Mouse (Mus musculus): ENCODE measurements around the gene Pjvk. TPM values are rescaled to one million over a fixed set of nuclear protein-coding genes. Genes with fewer than 3 reads are reported as not detected.

Pjvk gene
- not detected in 2 replicates for total RNA-seq (2012; rRNA removed)

- peak; percentile 98 for DNase-seq (ENCODE audit: low read depth, low spot score)
- no peak within 1 kb of the TSS for H3K27ac ChIP-seq (ENCODE audit: insufficient read depth, low read depth, low read length, poor library complexity, severe bottlenecking)
- in situ Hi-C loops (cut with MboI; ENCODE audit: low sequenced_read_pairs in 2 of 2, unreplicated experiment in 2 of 2) = no loop called here
- no peaks in the 10 kb centered on the region for H3K4me1 ChIP-seq (ENCODE audit: control insufficient read depth in 2 of 2, insufficient read depth in 2 of 2, low read length in 2 of 2, poor library complexity in 1 of 2)
- TF ChIP-seq HCFC1 (IDR thresholded peaks at IDR 0.05; ENCODE audit: borderline replicate concordance, insufficient read depth, low read length) (peak; percentile 22; the same call in 1 of the 2 replicates), CHD2 (IDR thresholded peaks at IDR 0.05; ENCODE audit: low read depth, low read length) (no peak)
- peak within 1 kb of the TSS; percentile 56 for H3K9ac ChIP-seq (ENCODE audit: insufficient read depth, low read depth, low read length, poor library complexity, severe bottlenecking)
- H3K4me3 ChIP-seq (ENCODE audit: insufficient read depth in 1 of 2, low read depth in 1 of 2, low read length in 2 of 2, poor library complexity in 1 of 2, severe bottlenecking in 1 of 2) = peak within 1 kb of the TSS; percentile 70 to 89
- no peaks in the 10 kb centered on the region for H3K9me3 ChIP-seq (ENCODE audit: control insufficient read depth, insufficient read depth, low read depth, low read length)
- H3K36me3 ChIP-seq (ENCODE audit: control insufficient read depth, insufficient read depth, low read length, poor library complexity, severe bottlenecking) = no peaks in the 10 kb centered on the region
Measured at GRCm38 (mm10) chr2:76647883-76648570, at the start of gene Pjvk, which contains the start of gene Prkra. Gene Pjvk (plus strand): TSS chr2:76648476. Gene Prkra (minus strand): TSS chr2:76648015.

GRCm38 (mm10) chr2:76599214-76599613, 49.1 kb upstream of the Pjvk start:
- H3K4me3 ChIP-seq (ENCODE audit: insufficient read depth in 1 of 2, low read depth in 1 of 2, low read length in 2 of 2, poor library complexity in 1 of 2, severe bottlenecking in 1 of 2) = no peak overlapping the region
- H3K9me3 ChIP-seq (ENCODE audit: control insufficient read depth, insufficient read depth, low read depth, low read length) = no peaks in the 10 kb centered on the region
- H3K27ac ChIP-seq (ENCODE audit: insufficient read depth, low read depth, low read length, poor library complexity, severe bottlenecking) = no peak overlapping the region
- in situ Hi-C loops (cut with MboI; ENCODE audit: low sequenced_read_pairs in 2 of 2, unreplicated experiment in 2 of 2) = no loop called here
- H3K9ac ChIP-seq (ENCODE audit: insufficient read depth, low read depth, low read length, poor library complexity, severe bottlenecking) = no peak overlapping the region
- no peaks in the 10 kb centered on the region for H3K4me1 ChIP-seq (ENCODE audit: control insufficient read depth in 2 of 2, insufficient read depth in 2 of 2, low read length in 2 of 2, poor library complexity in 1 of 2)
- no peak for DNase-seq (ENCODE audit: low read depth, low spot score)
- TF ChIP-seq MAFK (IDR thresholded peaks at IDR 0.05; ENCODE audit: insufficient read depth, low read depth, low read length) = no peak
- TF ChIP-seq ZC3H11A (IDR thresholded peaks at IDR 0.05; ENCODE audit: borderline replicate concordance, low read depth, low read length) = no peak
- no peak for TF ChIP-seq ZNF384 (IDR thresholded peaks at IDR 0.05; ENCODE audit: low read depth, low read length)
- no peak for TF ChIP-seq CHD2 (IDR thresholded peaks at IDR 0.05; ENCODE audit: low read depth, low read length)
- no peak for TF ChIP-seq HCFC1 (IDR thresholded peaks at IDR 0.05; ENCODE audit: borderline replicate concordance, insufficient read depth, low read length)
- no peaks in the 10 kb centered on the region for H3K36me3 ChIP-seq (ENCODE audit: control insufficient read depth, insufficient read depth, low read length, poor library complexity, severe bottlenecking)

GRCm38 (mm10) chr2:76602256-76602655, 46.0 kb upstream of the Pjvk start:
- no peak for DNase-seq (ENCODE audit: low read depth, low spot score)
- no peak for TF ChIP-seq HCFC1 (IDR thresholded peaks at IDR 0.05; ENCODE audit: borderline replicate concordance, insufficient read depth, low read length)
- TF ChIP-seq ZNF384 (IDR thresholded peaks at IDR 0.05; ENCODE audit: low read depth, low read length) = no peak
- no peak for TF ChIP-seq MAFK (IDR thresholded peaks at IDR 0.05; ENCODE audit: insufficient read depth, low read depth, low read length)
- TF ChIP-seq CHD2 (IDR thresholded peaks at IDR 0.05; ENCODE audit: low read depth, low read length) = no peak
- TF ChIP-seq ZC3H11A (IDR thresholded peaks at IDR 0.05; ENCODE audit: borderline replicate concordance, low read depth, low read length) = no peak
- no peak overlapping the region for H3K27ac ChIP-seq (ENCODE audit: insufficient read depth, low read depth, low read length, poor library complexity, severe bottlenecking)
- in situ Hi-C loops (cut with MboI; ENCODE audit: low sequenced_read_pairs in 2 of 2, unreplicated experiment in 2 of 2) = no loop called here
- H3K9ac ChIP-seq (ENCODE audit: insufficient read depth, low read depth, low read length, poor library complexity, severe bottlenecking) = no peak overlapping the region
- no peak overlapping the region for H3K4me3 ChIP-seq (ENCODE audit: insufficient read depth in 1 of 2, low read depth in 1 of 2, low read length in 2 of 2, poor library complexity in 1 of 2, severe bottlenecking in 1 of 2)
- H3K36me3 ChIP-seq (ENCODE audit: control insufficient read depth, insufficient read depth, low read length, poor library complexity, severe bottlenecking) = no peaks in the 10 kb centered on the region
- no peaks in the 10 kb centered on the region for H3K9me3 ChIP-seq (ENCODE audit: control insufficient read depth, insufficient read depth, low read depth, low read length)
- no peaks in the 10 kb centered on the region for H3K4me1 ChIP-seq (ENCODE audit: control insufficient read depth in 2 of 2, insufficient read depth in 2 of 2, low read length in 2 of 2, poor library complexity in 1 of 2)

GRCm38 (mm10) chr2:76606704-76607103, 41.6 kb upstream of the Pjvk start:
- H3K36me3 ChIP-seq (ENCODE audit: control insufficient read depth, insufficient read depth, low read length, poor library complexity, severe bottlenecking) = no peaks in the 10 kb centered on the region
- H3K27ac ChIP-seq (ENCODE audit: insufficient read depth, low read depth, low read length, poor library complexity, severe bottlenecking) = no peak overlapping the region
- TF ChIP-seq HCFC1 (IDR thresholded peaks at IDR 0.05; ENCODE audit: borderline replicate concordance, insufficient read depth, low read length) (no peak), CHD2 (IDR thresholded peaks at IDR 0.05; ENCODE audit: low read depth, low read length) (no peak), MAFK (IDR thresholded peaks at IDR 0.05; ENCODE audit: insufficient read depth, low read depth, low read length) (no peak), ZNF384 (IDR thresholded peaks at IDR 0.05; ENCODE audit: low read depth, low read length) (no peak), ZC3H11A (IDR thresholded peaks at IDR 0.05; ENCODE audit: borderline replicate concordance, low read depth, low read length) (no peak)
- H3K4me3 ChIP-seq (ENCODE audit: insufficient read depth in 1 of 2, low read depth in 1 of 2, low read length in 2 of 2, poor library complexity in 1 of 2, severe bottlenecking in 1 of 2) = no peak overlapping the region
- in situ Hi-C loops (cut with MboI; ENCODE audit: low sequenced_read_pairs in 2 of 2, unreplicated experiment in 2 of 2) = no loop called here
- H3K9ac ChIP-seq (ENCODE audit: insufficient read depth, low read depth, low read length, poor library complexity, severe bottlenecking) = no peak overlapping the region
- H3K4me1 ChIP-seq (ENCODE audit: control insufficient read depth in 2 of 2, insufficient read depth in 2 of 2, low read length in 2 of 2, poor library complexity in 1 of 2) = no peaks in the 10 kb centered on the region
- no peak for DNase-seq (ENCODE audit: low read depth, low spot score)
- H3K9me3 ChIP-seq (ENCODE audit: control insufficient read depth, insufficient read depth, low read depth, low read length) = no peaks in the 10 kb centered on the region

Measured in ES-E14 (cell line).